Mouse (Mus musculus) limb, embryonic 11.5 days (tissue): ENCODE measurements around the gene Polr2a. TPM values are rescaled to one million over a fixed set of nuclear protein-coding genes. Genes with fewer than 3 reads are reported as not detected.

Experiments
- ATAC-seq: fragments of 200-750 bp; cut with Nextera tagmentation; 2 replicates; pipeline ENCODE4 v1.8.0; 2017; ENCODE audit warnings: low read depth; ENCODE audit not compliant: insufficient number of reproducible peaks, low FRiP score, low TSS enrichment
- DNase-seq: peaks from one replicate; pipeline ENCODE4 v3.0.0-alpha.2; 2015; ENCODE audit warnings: low spot score
- H3K27ac ChIP-seq: fragments of 300-500 bp; sonication (generic); replicated peaks from 2 replicates; pipeline ENCODE4 v1.5.1; 2014; ENCODE audit warnings: low read depth, mild to moderate bottlenecking, low read length
- H3K27me3 ChIP-seq: fragments of 300-500 bp; sonication (generic); 2 replicates; pipeline ENCODE4 v1.6.1; 2014; ENCODE audit warnings: mild to moderate bottlenecking, low read length, mixed read lengths; ENCODE audit not compliant: control insufficient read depth, insufficient read depth
- H3K36me3 ChIP-seq: fragments of 300-500 bp; sonication (generic); 2 replicates; pipeline ENCODE4 v1.6.1; 2014; ENCODE audit warnings: mild to moderate bottlenecking, low read length, moderate library complexity, mixed read lengths; ENCODE audit not compliant: control insufficient read depth, insufficient read depth
- H3K4me1 ChIP-seq: fragments of 300-500 bp; sonication (generic); 2 replicates; pipeline ENCODE4 v1.6.1; 2014; ENCODE audit warnings: low read length, mixed read lengths; ENCODE audit not compliant: control insufficient read depth, insufficient read depth
- H3K4me2 ChIP-seq: fragments of 300-500 bp; sonication (generic); 2 replicates; pipeline ENCODE4 v1.6.1; 2014; ENCODE audit warnings: low read depth, mild to moderate bottlenecking, moderate library complexity; ENCODE audit not compliant: severe bottlenecking
- H3K4me3 ChIP-seq: fragments of 300-500 bp; sonication (generic); 2 replicates; pipeline ENCODE4 v1.5.1; 2014; ENCODE audit warnings: low read depth, low read length
- H3K9ac ChIP-seq: fragments of 300-500 bp; sonication (generic); 2 replicates; pipeline ENCODE4 v1.6.1; 2014; ENCODE audit warnings: mild to moderate bottlenecking, low read length
- H3K9me3 ChIP-seq: fragments of 300-500 bp; sonication (generic); 2 replicates; pipeline ENCODE4 v1.6.1; 2016; ENCODE audit warnings: low read length; ENCODE audit not compliant: control insufficient read depth
- WGBS: fragments of 180-500 bp; shearing (Covaris S2); extraction: QIAGEN DNeasy Blood & Tissue Kit; methylation state at CpG from one replicate; pipeline ENCODE4 v1.1.7; 2014; 5-methylcytosine and 5-hydroxymethylcytosine counted together
- polyA plus RNA-seq: library from polyadenylated mRNA; unstranded; fragments of >200 nt; fragmentation: Nextera tagmentation; extraction: Ambion mirVana; gene quantifications from 2 replicates; pipeline ENCODE4 v1.2.1, GENCODE M21; 2014

The Polr2a gene
- polyA plus RNA-seq, 1 experiment from 2014 or later, result 64.0 TPM

DNA sequence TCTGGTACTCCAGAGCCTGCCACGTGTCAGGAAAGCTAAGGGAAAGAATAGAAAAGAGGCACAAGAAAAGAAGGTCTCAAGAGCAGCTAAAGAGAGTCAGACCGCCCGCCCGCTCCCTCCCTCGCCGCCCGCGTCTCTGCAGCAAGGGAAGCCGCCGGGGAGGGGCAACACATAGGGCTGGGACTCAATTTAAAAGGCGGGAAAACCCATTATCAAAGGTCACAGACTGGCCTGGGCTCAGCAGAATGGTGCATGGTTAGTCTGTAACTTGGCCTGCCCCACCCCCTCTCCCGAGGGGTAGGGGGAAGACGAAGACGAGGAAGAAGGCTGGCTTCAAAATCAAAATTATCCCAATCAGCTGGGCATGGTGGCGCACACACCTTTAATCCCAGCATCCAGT lies 39.8 kb downstream of the Polr2a start:
- WGBS, result 26% methylated on average over 15 of the region's 15 CpGs
- no peaks in the 10 kb centered on the region for H3K36me3 ChIP-seq
- H3K27me3 ChIP-seq, result no peaks in the 10 kb centered on the region
- no peak overlapping the region for H3K27ac ChIP-seq
- H3K9me3 ChIP-seq, result no peaks in the 10 kb centered on the region
- no peak overlapping the region for H3K4me2 ChIP-seq
- DNase-seq, result peak; percentile 45
- H3K9ac ChIP-seq, result no peak overlapping the region
- H3K4me3 ChIP-seq, result no peak overlapping the region
- H3K4me1 ChIP-seq, result peaks cover 8% of the 10 kb centered on the region; the same call in 1 of the 2 replicates
- ATAC-seq, result no peak

DNA sequence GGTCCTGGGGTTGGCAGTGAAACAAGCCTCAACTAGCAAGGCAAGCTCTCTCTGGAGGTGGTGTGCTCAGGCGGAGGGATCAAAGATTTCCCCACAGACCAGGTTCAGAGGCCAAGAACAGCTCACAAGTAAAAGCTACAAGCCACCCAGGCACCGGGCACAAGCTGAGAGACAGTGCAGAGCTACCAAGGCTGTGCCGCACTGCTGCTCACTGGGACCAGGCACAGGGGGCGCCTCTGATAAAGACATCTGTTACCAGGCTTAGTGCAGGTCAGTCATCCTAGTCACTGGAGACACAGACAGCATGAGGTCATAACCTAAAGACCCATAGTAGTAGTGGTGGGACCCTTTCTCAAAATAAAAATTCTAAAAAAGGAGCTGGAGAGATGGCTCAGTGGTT lies 41.5 kb downstream of the Polr2a start:
- 53% methylated on average over 4 of the region's 4 CpGs for WGBS
- H3K9me3 ChIP-seq, result no peaks in the 10 kb centered on the region
- H3K36me3 ChIP-seq, result no peaks in the 10 kb centered on the region
- H3K9ac ChIP-seq, result no peak overlapping the region
- no peak overlapping the region for H3K4me3 ChIP-seq
- H3K4me2 ChIP-seq, result no peak overlapping the region
- no peak overlapping the region for H3K27ac ChIP-seq
- H3K27me3 ChIP-seq, result no peaks in the 10 kb centered on the region
- ATAC-seq, result no peak
- H3K4me1 ChIP-seq, result peaks cover 8% of the 10 kb centered on the region; the same call in 1 of the 2 replicates
- no peak for DNase-seq

DNA sequence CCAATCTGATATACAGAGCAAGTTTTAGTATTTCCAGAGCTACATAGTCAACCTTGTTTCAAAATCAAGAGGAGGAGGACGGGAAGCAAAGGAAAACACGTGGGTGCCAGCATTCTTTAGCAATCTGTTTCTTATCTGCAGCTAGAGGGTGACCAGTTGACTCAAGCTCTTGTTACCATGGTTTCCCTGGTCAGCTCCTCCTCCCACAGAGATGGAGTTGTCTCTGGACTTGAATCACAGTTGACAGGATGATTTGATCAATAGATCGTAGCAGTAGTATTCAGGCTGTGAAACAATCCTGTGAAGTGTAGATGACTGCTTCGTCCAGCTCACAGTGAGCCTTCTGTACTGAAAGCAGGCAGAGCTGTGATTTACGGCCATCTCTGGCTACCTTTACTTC lies 42.5 kb downstream of the Polr2a start:
- H3K36me3 ChIP-seq, result no peaks in the 10 kb centered on the region
- H3K27me3 ChIP-seq, result no peaks in the 10 kb centered on the region
- DNase-seq (peak; percentile 54), ATAC-seq (no peak)
- no peak overlapping the region for H3K4me2 ChIP-seq
- no peak overlapping the region for H3K4me3 ChIP-seq
- peak overlapping the region; percentile 62; the same call in 1 of the 2 replicates for H3K27ac ChIP-seq
- WGBS, result 12% methylated on average over 5 of the region's 5 CpGs
- H3K9ac ChIP-seq, result no peak overlapping the region
- peaks cover 8% of the 10 kb centered on the region; the same call in 1 of the 2 replicates for H3K4me1 ChIP-seq
- H3K9me3 ChIP-seq, result no peaks in the 10 kb centered on the region

DNA sequence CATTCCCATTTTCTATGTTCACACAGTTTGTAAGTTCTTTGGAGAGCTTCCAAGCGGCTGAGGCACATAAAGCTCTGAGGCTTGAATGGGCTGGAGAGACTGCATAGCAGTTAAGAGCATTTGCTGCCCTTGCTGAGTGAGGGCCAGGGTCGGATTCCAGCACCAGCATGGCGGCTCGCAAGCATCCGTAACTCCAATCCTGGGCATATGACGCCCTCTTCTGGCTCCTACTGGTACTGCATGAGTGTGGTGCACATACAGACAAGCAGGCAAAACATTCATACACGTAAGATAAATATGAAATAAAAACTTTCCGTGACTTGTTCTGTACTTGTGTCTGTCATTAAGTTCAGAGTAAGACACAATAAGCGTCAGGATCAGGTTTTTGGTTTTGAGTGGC lies 43.0 kb downstream of the Polr2a start:
- H3K27me3 ChIP-seq, result no peaks in the 10 kb centered on the region
- no peak for ATAC-seq
- no peak overlapping the region for H3K4me3 ChIP-seq
- peaks cover 8% of the 10 kb centered on the region; the same call in 1 of the 2 replicates for H3K4me1 ChIP-seq
- peak overlapping the region; percentile 62; the same call in 1 of the 2 replicates for H3K27ac ChIP-seq
- no peaks in the 10 kb centered on the region for H3K9me3 ChIP-seq
- peak; percentile 75 for DNase-seq
- no peak overlapping the region for H3K4me2 ChIP-seq
- no peak overlapping the region for H3K9ac ChIP-seq
- 55% methylated on average over 9 of the region's 9 CpGs for whole genome bisulfite sequencing
- H3K36me3 ChIP-seq, result no peaks in the 10 kb centered on the region

DNA sequence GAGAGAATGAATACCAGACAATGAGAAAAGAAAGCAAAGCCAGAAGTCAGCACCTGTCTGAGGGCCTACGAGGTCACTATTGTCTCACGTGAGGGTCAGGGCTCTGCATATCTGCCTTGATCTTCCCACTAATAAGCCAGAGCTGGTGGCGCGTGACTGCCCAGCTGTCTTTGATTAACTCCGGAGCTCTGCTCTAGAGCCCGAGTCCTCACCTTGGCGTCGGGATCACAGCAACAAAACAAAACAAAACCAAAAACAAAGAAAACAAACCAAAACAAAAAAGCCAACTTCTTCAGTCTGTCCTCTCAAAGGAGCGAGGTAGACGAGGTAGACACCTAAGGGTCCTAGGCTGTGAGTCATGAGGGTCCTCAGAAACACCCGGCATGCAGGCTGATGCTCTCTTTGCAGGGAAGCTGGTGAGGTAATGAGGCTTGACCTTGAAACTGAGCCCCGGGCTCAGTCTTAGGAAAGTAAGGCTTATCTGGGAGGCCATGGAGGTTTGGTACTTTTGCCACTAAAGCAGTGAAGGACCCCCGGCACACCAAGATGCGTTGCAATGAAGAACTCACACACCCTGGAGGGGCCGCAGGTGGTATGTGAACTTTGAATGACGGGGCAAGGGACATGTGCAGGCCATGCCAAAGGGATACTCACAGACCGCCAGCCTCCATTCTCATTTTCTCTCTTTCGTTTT lies 43.7 kb downstream of the Polr2a start:
- Histone ChIP-seq H3K36me3 (no peaks in the 10 kb centered on the region), H3K4me3 (no peak overlapping the region), H3K27ac (peak overlapping the region; percentile 66), H3K27me3 (no peaks in the 10 kb centered on the region), H3K4me1 (peaks cover 8% of the 10 kb centered on the region; the same call in 1 of the 2 replicates), H3K9me3 (no peaks in the 10 kb centered on the region), H3K4me2 (no peak overlapping the region), H3K9ac (no peak overlapping the region)
- WGBS, result 41% methylated on average over 18 of the region's 18 CpGs
- DNase-seq, result peak; percentile 80
- no peak for ATAC-seq

DNA sequence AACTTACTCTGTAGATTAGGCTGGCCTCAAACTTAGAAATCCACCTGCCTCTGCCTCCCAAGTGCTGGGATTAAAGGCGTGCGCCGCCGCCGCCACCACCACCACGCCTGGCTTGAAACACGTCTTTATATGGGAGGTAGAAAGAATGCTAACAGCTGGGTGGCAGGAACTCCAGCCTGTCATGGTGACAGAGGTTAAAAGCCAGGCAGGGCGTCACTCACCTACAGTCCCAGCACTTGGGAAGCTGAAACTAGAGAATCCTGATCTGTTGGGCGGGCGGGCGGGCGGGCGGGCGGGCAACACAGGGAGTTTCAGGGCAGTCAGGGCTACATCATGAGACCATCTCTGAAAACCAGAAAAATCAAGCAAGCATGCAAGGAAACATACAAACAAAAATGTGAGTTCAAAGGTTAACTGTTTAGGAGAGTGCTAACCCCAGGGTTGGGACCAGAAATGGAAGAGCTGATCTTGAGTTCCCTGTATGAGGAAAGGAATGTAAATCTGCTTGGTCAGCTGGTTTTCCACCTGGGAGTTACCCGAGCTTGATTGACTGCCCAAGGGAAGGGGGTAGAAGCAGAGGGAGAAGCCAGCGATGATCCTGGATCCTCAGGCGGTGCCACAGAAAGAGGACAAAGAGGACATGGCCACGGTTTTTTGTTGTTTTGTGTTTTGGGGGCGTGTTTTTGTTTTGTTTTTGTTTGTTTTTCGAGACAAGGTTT lies 45.3 kb downstream of the Polr2a start:
- no peaks in the 10 kb centered on the region for H3K9me3 ChIP-seq
- no peak overlapping the region for H3K27ac ChIP-seq
- no peak for ATAC-seq
- H3K9ac ChIP-seq, result no peak overlapping the region
- H3K27me3 ChIP-seq, result no peaks in the 10 kb centered on the region
- peaks cover 14% of the 10 kb centered on the region for H3K4me1 ChIP-seq
- no peak overlapping the region for H3K4me3 ChIP-seq
- H3K4me2 ChIP-seq, result no peak overlapping the region
- no peak for DNase-seq
- no peaks in the 10 kb centered on the region for H3K36me3 ChIP-seq
- WGBS, result 81% methylated on average over 20 of the region's 20 CpGs

DNA sequence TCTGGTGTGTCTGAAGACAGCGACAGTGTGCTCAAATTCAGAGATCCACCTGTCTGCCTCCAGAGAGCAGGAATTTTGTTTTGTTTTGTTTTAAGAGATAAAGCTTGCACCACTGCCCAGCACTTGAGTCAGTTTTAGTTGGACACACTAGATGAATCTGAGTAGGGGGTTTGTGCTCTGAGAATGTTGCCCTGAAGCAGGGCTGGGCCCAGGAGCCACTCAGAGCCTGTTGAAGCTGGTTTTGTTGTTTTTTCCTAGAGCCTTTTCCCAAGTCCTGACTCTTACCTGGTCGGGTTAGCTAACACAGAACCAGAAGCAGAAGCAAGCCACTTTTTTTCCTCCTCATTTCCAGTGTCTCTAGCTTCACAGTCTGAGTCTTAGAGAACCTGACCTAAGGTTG lies 47.4 kb downstream of the Polr2a start:
- Histone ChIP-seq H3K4me3 (no peak overlapping the region), H3K4me2 (no peak overlapping the region), H3K36me3 (no peaks in the 10 kb centered on the region), H3K4me1 (peaks cover 12% of the 10 kb centered on the region), H3K9ac (no peak overlapping the region), H3K27me3 (no peaks in the 10 kb centered on the region), H3K27ac (no peak overlapping the region), H3K9me3 (no peaks in the 10 kb centered on the region)
- no peak for ATAC-seq
- no peak for DNase-seq
- 77% methylated on average over 2 of the region's 2 CpGs for WGBS

DNA sequence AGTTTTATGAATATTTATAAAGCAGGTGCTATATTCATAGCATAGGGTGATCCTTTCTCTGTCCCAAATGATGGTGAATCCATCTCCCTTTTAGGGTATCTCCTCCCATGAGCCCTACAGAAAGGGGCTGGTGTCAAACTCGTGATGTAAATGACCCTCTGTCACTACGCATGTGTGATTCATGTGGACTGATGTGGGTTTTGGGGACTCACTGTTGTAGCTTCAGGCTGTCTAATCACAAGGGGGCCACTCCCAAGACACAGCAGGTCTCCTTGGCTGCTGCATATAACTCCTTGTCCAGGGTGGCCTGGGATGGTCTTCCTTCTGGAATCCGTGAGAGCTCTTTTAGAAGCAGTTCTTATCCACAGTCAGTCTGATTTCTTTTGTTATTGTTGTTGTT lies 48.0 kb downstream of the Polr2a start:
- no peak overlapping the region for H3K27ac ChIP-seq
- H3K36me3 ChIP-seq, result no peaks in the 10 kb centered on the region
- H3K4me2 ChIP-seq, result no peak overlapping the region
- ATAC-seq, result no peak
- H3K9me3 ChIP-seq, result no peaks in the 10 kb centered on the region
- no peak for DNase-seq
- no peak overlapping the region for H3K9ac ChIP-seq
- no peak overlapping the region for H3K4me3 ChIP-seq
- peaks cover 10% of the 10 kb centered on the region; the same call in 1 of the 2 replicates for H3K4me1 ChIP-seq
- WGBS, result 69% methylated on average over 3 of the region's 3 CpGs
- no peaks in the 10 kb centered on the region for H3K27me3 ChIP-seq
